Mouse (Mus musculus) mesoderm, embryonic 11.5 days (tissue): ENCODE measurements around the gene Dpyd.
A peak's percentile ranks its signal among the peaks of the same experiment; 100 is the strongest.

ENCODE experiments used
- DNase-seq: peaks from one replicate; pipeline ENCODE4 v3.0.0-alpha.2; 2012; ENCODE audit warnings: low read depth, low spot score

Dpyd gene

DNA sequence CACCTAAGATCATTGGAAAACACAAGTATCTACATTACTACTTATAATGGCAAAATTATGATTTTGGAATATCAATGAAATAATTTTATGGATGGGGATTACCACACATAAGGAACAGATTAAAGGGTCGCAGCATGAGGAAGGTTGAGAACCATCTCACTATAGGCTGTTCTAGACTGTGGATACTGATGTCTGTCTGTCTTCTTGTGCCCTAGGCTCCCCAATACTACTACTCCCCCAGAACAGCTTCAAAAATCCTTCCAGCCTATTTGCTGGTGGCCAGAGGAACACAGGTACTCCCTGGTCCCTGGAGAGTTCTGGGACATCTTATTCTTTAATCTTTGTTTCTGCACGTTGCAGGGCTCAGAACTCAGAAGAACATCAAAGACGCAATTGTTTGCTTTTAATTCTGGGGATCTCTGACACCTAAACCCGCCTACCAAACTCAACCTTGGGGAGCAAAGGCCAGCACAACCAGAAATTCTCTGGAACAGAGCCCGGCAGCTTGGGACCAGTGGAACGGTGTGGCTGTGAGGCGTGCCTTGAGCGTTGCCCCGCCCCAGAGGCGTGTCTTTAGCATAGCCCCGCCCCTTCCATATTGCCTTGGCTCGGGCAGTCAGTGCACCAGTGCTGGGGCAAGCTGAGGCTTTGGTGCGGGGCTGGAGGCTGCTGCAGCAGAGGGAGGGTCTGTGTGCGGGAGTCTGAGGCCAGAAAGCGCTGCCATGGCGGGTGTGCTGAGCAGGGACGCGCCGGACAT, at the start of gene Dpyd:
TSS of gene Dpyd (plus strand) at position 576 of the 757 bp plus-strand sequence.
- DNase-seq = peak; percentile 87

DNA sequence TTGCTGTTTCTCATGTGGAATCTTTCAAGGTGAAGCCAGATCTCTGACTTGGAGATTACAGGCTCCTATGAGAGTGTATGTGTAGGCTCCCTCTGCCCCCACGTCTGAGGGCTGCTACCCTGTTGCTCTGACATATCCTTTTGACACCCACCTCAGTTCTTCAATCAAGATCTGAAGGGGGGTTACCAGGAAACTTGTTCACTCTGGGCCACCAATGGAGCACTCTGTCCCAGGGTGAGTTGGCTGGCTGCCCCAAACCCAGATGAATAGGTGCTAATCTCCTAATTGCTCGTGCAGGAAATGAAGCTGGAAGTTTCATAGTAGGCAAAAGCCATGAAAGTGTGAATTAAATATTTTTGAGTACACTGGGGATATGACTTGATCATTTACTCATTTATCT, 24.3 kb upstream of the Dpyd start:
- no peak for DNase-seq

DNA sequence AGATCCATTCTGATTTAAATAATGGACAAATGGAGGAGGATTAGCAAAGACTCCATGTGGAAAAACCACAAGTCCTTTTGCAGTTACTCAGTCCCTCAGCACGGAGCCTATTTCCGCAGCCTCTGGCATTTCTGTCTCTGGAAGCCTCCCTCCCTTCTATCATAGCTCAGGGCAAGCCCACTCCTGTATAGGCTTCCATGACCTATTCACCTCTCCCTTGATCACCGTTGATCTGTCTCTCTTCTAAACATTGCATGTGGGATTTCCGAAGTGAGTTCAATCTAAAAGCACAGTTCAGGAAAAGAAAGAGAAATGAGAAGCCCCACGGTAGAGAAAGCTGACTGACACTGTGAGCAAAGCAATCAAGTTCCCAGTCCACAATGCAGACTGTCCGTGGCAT, 20.2 kb upstream of the Dpyd start:
- DNase-seq = no peak

DNA sequence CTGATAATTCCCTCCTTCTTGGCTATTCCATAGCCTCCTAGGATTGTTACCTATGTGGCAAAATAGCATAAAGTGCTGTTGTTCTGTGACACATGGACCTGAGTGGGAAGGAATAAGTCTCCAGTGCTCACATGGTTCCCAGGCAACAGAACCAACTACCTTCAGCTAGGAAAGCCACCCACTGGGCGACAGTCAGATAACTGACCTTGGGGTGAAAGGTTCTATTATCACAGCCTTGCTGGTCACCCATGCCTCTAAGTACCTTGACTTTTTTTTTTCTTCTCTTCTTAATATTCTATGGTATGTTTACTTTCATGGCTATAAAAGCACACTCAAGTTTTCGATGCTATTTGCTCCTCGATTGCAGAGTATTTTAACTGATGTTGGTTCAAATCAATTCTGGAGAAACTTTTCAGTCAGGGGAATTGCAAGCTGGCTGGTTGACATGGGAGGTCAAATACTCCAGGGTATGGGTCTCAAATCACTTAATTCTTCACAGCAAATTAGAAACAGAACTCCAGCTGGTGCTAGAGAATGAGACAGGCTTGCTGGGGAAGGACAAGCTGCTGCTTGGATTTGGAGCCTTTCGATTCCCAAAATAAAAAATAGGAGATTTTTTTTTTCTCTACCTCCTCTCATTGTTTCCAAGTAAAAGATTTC, 14.2 kb upstream of the Dpyd start:
- peak; percentile 57 for DNase-seq

DNA sequence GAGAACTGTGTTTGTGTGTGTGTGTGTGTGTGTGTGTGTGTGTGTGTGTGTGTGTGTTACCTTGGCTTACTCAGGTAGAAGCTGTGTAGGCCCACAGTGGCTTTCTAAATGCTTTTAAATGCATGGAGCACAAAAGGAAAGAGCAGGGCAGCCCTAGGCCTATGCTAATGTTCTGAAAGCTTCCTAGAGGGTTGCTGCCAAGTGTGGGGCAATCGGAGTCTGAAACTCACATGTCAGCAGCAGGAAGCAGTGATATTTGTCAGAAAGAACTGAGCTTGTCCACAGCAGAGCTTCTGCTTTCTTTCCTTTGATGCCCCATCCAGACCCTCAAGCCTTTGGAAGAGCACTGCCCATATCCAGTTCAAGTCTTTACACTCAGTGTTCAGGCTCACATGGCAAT, 4.3 kb upstream of the Dpyd start:
- no peak for DNase-seq

DNA sequence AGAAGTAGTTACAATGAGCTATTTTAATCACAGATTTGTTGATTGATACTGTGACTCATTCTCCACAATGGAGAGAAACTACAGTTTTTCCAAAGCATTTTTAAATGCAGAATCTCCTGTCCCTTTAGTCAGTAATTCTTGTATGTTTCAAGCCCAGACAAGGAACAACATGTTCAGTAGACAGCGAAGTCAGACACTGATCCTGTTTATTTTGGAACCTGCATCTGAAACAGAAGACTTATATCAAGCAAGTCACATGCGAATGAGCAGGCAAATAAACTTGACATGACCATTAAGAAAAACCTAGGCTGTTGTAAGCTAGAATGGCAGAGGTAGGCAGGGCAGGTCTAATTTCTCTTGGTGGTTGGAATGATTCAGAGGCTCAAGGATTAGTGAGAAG, 2.0 kb upstream of the Dpyd start:
- no peak for DNase-seq

DNA sequence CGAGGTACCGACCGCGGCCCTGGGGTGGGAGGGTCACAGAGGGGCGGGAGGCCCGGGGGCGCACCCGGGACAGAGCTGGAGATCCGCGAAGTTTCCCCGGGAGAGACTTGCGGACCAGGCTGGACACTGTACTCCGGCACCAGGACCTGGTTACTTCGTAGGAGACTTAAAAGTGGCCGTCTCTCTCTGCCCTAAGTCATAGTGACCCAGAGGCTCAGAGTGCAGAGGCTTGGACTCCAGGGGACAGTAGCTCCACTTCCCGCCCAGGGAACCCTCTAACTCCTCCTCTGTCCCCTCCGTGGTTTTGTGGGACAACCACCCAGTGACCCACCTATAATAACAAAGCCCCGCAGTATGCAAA, 362 bp downstream of the Dpyd start:
- peak; percentile 34 for DNase-seq

DNA sequence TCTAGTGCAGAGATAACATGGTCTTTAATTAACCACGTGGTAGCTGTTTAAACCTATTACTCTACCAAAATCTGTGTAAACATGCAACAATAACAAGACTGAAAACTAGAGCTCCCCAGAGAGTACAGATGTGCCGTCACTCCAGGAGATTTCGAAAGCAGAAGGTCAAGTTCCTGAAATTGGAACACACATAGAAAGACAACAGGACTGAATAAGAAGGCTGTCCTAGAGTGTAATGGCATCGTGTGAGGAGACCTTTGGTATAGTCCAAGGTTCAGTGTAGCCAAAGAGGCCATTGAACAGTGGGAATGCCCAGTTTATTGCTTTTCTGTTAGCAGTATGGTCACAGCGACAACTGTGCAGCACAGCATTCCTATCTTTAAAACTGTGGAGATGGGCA, 4.8 kb downstream of the Dpyd start:
- DNase-seq = no peak

DNA sequence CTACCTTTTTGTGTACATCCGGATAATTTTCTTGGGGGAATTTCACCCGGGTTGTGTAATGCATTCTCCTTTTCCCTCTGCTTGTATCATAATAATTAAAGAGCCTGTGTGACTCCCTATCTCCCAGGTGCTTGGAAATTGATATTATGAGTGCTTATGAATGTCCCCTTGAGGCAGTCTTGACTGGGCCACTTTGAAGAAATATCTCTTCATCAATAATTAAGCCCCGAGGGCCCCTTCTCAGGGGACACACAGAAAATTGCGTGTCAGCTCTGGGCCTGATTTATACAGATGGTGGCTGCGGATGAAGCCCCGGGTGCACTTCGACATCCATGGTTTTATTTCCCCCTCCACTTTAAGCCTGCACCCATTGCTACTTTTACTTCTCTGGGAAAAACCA, 8.3 kb downstream of the Dpyd start:
- peak; percentile 21 for DNase-seq

DNA sequence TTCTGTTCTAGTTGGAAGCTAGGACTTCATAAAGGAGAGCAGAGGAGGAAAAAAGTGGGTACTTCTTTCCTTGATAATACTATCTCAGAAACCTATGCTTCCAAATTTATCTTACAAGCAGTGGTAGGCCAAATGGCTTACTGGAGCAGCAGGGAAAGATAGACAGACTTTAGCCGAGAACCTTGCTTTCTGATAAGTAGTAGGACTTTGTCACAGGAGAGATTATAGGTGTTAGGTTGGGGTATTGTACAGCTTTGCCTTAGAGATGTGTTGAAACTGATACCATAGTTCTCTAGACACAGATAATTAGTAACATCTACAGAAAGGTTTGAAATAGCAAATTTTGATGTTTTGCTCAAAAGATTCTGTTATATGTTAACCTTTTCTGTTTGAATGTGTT, 28.6 kb downstream of the Dpyd start:
- DNase-seq = no peak

DNA sequence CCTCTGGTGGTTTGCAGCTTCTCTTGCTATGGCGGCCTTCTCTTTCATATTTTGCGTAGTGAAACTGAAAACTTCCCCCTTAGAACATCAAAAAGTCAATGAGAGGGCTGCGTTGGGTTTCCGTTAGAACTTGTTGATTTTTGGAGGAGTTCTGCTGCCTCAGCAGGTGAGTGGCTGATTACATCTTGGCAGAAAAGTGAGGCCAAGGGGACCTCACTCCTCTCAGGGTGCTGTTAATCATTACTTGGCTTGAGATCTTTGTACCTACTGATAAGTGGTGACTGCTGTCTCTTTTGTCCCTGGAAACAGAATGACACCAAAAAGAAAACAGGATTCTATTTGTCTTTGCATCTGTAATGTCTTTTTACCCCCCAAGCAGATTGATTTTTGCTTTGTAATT, 32.9 kb downstream of the Dpyd start:
- DNase-seq = no peak

DNA sequence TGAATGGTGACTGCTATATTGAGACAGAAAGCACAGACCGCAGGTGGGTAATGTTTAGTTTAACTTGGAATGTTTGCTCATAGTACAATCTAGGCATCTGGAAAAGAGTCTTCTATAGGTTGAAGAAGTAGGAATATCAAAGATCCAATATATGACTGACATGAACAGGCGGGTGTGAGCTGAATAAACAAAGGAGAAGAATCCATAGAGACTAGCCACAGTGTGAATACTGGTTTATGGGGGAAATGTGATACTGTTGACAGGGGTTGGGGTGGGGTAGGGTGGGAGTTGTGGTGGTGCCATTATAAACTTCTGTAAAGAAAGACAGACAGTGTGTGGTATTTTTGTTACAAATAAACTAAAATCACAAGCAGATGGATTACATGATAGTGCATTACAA, 33.8 kb downstream of the Dpyd start:
- no peak for DNase-seq

DNA sequence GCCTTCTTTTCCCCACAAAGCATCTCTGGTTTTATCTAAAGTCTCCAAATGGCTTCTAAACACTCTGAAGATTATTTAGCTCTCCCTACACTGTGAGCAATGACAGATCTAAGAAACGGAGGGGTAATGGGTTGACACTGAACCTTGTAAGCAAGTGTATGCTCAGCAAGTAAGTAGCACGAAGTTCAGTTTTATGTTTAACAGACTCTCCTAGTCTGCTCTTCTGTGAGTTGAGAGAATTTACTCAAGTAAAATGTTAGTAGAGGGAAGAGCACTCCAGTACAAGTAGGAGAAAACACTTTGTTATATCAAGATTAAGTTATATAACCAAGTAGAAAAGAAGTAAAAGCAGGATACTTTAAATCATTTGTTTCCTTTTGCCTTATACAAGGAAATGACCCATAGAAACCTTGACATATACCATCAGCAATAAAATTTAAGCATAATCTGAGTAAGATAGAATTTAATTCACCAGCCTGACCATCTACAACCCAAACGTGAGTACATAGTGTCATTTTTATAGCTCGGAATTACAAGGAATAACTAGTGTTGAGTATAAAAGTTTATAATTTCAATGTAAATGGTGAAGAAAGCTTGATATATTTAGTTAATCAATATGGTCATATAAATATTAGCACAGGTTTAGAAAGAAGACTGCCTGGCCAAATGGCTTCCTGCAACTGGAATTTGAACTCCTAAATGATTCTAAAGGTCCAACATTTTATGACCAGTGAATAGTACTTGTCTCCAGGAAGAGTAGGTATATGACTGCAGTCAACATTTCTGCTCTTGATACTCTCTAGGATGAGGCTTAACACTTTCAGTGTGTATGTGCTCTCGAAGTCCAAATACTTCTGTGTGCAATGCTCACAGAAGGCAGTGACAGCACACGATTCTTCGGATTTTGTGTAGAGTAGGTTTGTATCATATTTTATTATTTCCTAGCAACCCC, 40.0 kb downstream of the Dpyd start:
- DNase-seq = no peak

DNA sequence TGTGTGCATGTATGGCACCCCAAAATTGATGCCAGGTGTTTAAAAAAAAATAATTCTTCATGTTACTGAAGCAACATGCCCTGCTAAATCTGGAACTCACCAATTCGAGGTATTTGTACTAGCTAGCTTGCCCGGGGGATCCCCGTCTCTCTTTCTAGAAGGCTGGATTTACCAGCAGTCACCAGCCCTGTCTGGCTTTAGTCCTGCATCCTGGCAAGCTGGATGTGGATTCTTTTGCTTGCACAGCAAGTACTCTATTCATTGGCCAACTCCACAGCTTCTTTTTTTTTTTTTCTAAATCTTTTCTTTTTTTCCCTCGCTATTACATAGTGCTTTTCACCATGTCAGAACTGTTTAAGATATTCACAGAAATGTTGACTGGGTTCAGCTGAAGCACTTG, 46.8 kb downstream of the Dpyd start:
- DNase-seq = no peak

DNA sequence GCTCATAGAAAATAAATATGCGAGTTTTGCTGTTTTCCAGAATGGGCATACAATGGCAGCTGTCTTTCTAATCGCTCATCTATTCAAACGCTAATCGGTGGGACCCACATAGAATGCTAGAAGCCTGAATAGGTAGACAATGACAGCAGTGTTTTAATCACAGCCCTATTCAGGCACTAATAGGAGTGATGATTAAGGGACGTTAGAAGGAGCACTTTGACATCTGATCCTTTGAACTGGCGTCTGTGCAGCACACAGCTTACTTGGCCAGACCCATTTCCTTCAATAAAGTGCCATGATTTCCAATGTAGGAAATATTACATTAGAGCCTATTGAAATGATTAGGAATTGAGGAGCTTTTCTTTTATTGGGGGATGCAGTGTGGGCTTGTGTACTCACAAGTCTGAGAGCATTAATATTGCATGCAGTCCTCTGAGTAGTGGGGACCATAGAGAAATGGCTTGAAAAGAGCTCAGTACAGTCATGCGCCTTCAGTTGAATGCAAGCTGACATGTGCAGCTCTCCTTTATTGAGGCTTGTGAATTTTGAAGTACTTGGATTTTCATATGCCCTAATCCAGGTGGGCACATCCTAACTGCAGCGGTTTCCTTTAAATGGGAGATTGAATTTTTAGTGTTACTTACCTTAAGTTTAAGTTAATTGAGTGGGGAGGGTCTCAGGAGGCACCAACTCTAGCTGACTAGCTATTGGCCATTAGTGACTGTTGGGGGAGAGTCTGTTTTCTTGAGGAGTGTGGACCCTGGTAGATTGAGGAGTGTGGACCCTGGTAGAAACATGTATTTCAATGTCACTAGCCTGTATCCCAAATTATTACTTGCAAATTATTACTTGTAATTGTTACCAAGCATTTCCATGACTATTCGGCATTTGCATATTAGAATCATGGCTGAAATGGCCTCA, 64.8 kb downstream of the Dpyd start:
- DNase-seq = peak; percentile 20

DNA sequence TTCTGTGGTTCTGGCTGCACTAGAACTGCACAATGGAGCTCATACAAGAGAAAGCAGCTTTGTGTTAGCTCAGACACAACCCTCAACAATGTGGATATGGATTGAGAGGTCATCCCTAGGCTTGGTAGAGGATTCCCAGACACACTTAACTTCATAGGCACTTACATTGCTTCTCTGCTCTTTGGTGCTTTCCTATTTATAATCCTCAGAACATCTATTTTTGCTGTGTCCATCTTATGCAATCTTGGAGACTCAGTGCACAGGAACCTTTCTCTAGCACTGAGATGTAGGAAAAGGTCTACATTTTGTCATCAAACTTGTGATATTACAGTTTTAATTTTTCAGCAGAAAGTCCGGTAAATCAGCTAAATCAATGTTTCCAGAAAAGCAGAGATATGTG, 67.8 kb downstream of the Dpyd start:
- DNase-seq = no peak

DNA sequence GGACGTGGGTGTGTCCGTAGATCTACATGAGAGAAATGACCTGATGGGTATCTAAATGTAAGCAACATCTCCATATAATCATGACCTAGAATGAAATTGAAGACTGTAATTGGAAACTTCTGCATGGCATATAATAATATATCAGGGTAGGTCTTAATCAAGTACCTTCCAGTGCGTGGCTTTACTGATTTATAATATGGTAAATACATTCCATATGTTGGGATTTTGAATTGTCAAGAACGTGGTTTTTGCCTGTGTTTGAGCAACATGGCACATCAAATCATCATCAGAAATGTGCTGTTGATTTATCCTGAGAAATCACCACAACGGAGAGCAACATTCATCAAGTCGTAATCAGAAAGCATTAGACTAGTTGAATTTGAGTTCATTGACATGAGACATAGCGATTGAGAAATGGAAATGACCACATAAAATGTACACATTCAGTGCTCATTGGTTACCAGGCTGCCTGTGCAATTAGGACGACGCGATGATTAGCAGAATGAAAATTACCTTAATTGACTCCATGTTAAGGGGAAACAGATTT, 84.2 kb downstream of the Dpyd start:
- no peak for DNase-seq

DNA sequence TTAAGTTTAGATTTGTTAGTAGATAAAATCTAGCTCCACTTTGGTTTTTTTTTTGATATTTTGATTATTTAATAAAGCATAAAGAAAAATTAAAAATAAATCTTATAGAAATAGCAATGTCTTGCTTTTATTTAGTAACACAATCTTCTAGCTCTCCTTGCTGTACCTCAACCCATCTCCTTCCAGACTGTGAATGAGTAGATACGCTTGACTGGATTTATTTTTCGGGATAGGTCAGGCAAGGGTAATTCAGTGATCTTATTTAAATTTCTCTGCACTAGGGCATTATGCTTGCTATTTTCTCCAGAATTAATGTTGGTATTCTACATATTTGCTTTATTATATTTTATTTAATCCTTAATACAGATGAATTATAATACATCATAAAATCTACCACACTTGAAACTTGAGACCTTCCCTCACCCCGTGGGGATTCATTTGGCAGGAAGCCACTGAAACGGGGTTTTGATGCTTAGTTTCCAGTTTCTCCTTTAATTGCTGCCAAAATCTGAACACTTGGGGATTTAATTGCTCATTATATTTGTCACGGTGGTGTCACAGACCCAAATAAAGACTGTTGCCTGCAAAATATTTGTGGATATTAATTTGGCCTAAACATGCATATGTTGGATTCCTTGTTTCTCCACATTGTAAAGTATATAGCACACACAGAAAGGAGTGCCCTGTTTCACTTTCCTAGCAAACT, 102.2 kb downstream of the Dpyd start:
- DNase-seq = no peak

DNA sequence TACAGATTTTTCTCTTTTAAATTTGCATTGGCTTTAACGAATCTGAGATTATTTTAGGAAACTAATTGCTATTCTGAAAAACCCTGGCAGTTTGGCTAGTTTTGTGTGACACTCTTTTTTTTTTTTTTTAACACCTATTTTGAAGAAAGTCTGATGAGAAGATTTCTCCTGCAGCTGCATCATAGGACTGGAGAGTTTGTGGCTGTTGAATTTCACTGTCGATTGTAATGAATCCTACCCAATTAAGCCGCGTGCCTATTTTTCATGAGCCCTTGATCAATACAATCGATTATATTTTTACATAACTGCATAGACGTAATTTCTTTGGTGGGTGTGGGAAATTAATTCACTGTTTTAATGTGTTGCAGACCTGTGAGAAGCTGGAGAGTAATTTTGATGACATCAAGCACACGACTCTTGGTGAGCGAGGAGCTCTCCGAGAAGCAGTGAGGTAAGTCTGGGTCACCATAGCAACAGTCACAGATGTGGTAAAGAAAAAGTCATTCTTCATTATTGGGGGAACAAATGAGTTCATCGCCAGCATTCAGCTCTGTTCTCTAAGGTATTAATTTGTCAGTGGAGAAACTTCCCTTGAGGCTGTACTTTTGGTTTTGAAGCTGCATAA, 112.3 kb downstream of the Dpyd start:
- DNase-seq = peak; percentile 52

DNA sequence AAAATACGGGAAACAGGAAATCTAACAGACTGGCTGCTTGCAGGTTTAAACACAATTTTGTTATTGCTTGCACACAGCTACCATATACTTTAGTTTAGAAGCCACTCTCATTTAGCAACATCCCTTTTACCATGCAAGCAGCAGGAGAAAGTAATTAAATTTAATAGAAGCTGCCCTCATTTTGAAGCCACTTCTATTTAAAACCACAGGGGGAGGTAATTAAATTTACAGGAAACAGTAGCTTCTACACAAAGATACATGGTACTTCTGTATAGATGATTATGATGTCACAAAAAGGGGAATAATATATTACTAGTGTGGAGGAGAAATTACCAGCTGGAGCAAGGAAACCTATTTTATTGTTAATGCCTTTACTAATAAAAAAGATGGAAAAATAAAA, 113.5 kb downstream of the Dpyd start:
- DNase-seq = no peak
